Mouse (Mus musculus): ENCODE results near the gene Ptk7. TPM values are rescaled to one million over a fixed set of nuclear protein-coding genes. Genes with fewer than 3 reads are reported as not detected.

The Ptk7 gene
- polyA plus RNA-seq, 1 experiment from 2014 or later = 80.9 TPM

- H3K4me2 ChIP-seq (replicated peaks) = peak overlapping the region; percentile 34
- ATAC-seq (ENCODE audit: low FRiP score) = no peak
- no peaks in the 10 kb centered on the region for H3K27me3 ChIP-seq
- peaks cover 75% of the 10 kb centered on the region for H3K4me1 ChIP-seq
- H3K9me3 ChIP-seq (replicated peaks) = no peaks in the 10 kb centered on the region
- 6% methylated on average over 6 of the region's 6 CpGs for WGBS
- H3K4me3 ChIP-seq = no peak overlapping the region
- H3K9ac ChIP-seq = 0 out of 2 replicates have a peak overlapping the region, but pooled peaks have one; percentile 55
- peak overlapping the region; percentile 87 for H3K27ac ChIP-seq
- H3K36me3 ChIP-seq = no peaks in the 10 kb centered on the region
These were observed 10.9 kb downstream of the Ptk7 start for GRCm38 (mm10) chr17:46618394-46618768.

- Histone ChIP-seq H3K36me3 (no peaks in the 10 kb centered on the region), H3K9me3 (replicated peaks) (no peaks in the 10 kb centered on the region), H3K4me2 (replicated peaks) (peak overlapping the region; percentile 34; the same call in 1 of the 2 replicates), H3K9ac (no peak overlapping the region), H3K4me1 (peaks cover 75% of the 10 kb centered on the region), H3K4me3 (no peak overlapping the region), H3K27me3 (no peaks in the 10 kb centered on the region), H3K27ac (peak overlapping the region; percentile 87; the same call in 1 of the 2 replicates)
- WGBS = 57% methylated on average over 12 of the region's 12 CpGs
- ATAC-seq (ENCODE audit: low FRiP score) = no peak
These were observed 11.5 kb downstream of the Ptk7 start for GRCm38 (mm10) chr17:46617799-46618198.

- H3K27me3 ChIP-seq = no peaks in the 10 kb centered on the region
- H3K4me1 ChIP-seq = peaks cover 50% of the 10 kb centered on the region
- no peak for ATAC-seq (ENCODE audit: low FRiP score)
- no peak overlapping the region for H3K27ac ChIP-seq
- no peak overlapping the region for H3K4me2 ChIP-seq (replicated peaks)
- no peak overlapping the region for H3K4me3 ChIP-seq
- peaks cover 4% of the 10 kb centered on the region; the same call in 1 of the 2 replicates for H3K36me3 ChIP-seq
- H3K9ac ChIP-seq = no peak overlapping the region
- 50% methylated on average over 3 of the region's 3 CpGs for WGBS
- H3K9me3 ChIP-seq (replicated peaks) = no peaks in the 10 kb centered on the region
These were observed 16.1 kb downstream of the Ptk7 start for GRCm38 (mm10) chr17:46613229-46613628.

- Histone ChIP-seq H3K9ac (no peak overlapping the region), H3K4me2 (replicated peaks) (no peak overlapping the region), H3K27ac (peak overlapping the region; percentile 4; the same call in 1 of the 2 replicates), H3K9me3 (replicated peaks) (no peaks in the 10 kb centered on the region), H3K27me3 (no peaks in the 10 kb centered on the region), H3K4me3 (no peak overlapping the region), H3K36me3 (peaks cover 4% of the 10 kb centered on the region; the same call in 1 of the 2 replicates), H3K4me1 (peaks cover 46% of the 10 kb centered on the region)
- no peak for ATAC-seq (ENCODE audit: low FRiP score)
- WGBS = 49% methylated on average over 4 of the region's 4 CpGs
These were observed 16.5 kb downstream of the Ptk7 start for GRCm38 (mm10) chr17:46612820-46613219.

- Histone ChIP-seq H3K4me3 (no peak overlapping the region), H3K27ac (no peak overlapping the region), H3K27me3 (no peaks in the 10 kb centered on the region), H3K4me1 (peaks cover 40% of the 10 kb centered on the region), H3K36me3 (peaks cover 4% of the 10 kb centered on the region; the same call in 1 of the 2 replicates), H3K4me2 (replicated peaks) (no peak overlapping the region), H3K9ac (no peak overlapping the region), H3K9me3 (replicated peaks) (no peaks in the 10 kb centered on the region)
- 64% methylated on average over 2 of the region's 2 CpGs for WGBS
- 0 out of 2 replicates have a peak, but pooled peaks have one; percentile 27 for ATAC-seq (ENCODE audit: low FRiP score)
These were observed 17.1 kb downstream of the Ptk7 start for GRCm38 (mm10) chr17:46612189-46612588.

- no peaks in the 10 kb centered on the region for H3K9me3 ChIP-seq (replicated peaks)
- 94% methylated on average over 6 of the region's 6 CpGs for WGBS
- no peak for ATAC-seq (ENCODE audit: low FRiP score)
- H3K4me2 ChIP-seq (replicated peaks) = no peak overlapping the region
- H3K4me3 ChIP-seq = no peak overlapping the region
- H3K36me3 ChIP-seq = peaks cover 4% of the 10 kb centered on the region; the same call in 1 of the 2 replicates
- no peak overlapping the region for H3K9ac ChIP-seq
- H3K4me1 ChIP-seq = peaks cover 34% of the 10 kb centered on the region
- no peak overlapping the region for H3K27ac ChIP-seq
- no peaks in the 10 kb centered on the region for H3K27me3 ChIP-seq
These were observed 18.0 kb downstream of the Ptk7 start for GRCm38 (mm10) chr17:46611316-46611715.

- WGBS = 56% methylated on average over 15 of the region's 15 CpGs
- Histone ChIP-seq H3K4me1 (peaks cover 44% of the 10 kb centered on the region), H3K27me3 (no peaks in the 10 kb centered on the region), H3K4me3 (no peak overlapping the region), H3K9me3 (replicated peaks) (no peaks in the 10 kb centered on the region), H3K36me3 (peaks cover 4% of the 10 kb centered on the region; the same call in 1 of the 2 replicates), H3K4me2 (replicated peaks) (no peak overlapping the region), H3K9ac (no peak overlapping the region), H3K27ac (peak overlapping the region; percentile 78)
- no peak for ATAC-seq (ENCODE audit: low FRiP score)
These were observed 19.4 kb downstream of the Ptk7 start for GRCm38 (mm10) chr17:46609721-46610514.

- no peak overlapping the region for H3K4me2 ChIP-seq (replicated peaks)
- H3K36me3 ChIP-seq = no peaks in the 10 kb centered on the region; the same call in 1 of the 2 replicates
- no peak overlapping the region for H3K9ac ChIP-seq
- H3K9me3 ChIP-seq (replicated peaks) = no peaks in the 10 kb centered on the region
- H3K27ac ChIP-seq = 0 out of 2 replicates have a peak overlapping the region, but pooled peaks have one; percentile 50
- H3K4me1 ChIP-seq = peaks cover 31% of the 10 kb centered on the region
- 75% methylated on average over 12 of the region's 12 CpGs for WGBS
- no peaks in the 10 kb centered on the region for H3K27me3 ChIP-seq
- H3K4me3 ChIP-seq = no peak overlapping the region
- ATAC-seq (ENCODE audit: low FRiP score) = no peak
These were observed 23.3 kb downstream of the Ptk7 start for GRCm38 (mm10) chr17:46605987-46606386.

GRCm38 (mm10) chr17:46605126-46605525 lies 24.2 kb downstream of the Ptk7 start:
- H3K9ac ChIP-seq = 0 out of 2 replicates have a peak overlapping the region, but pooled peaks have one; percentile 18
- ATAC-seq (ENCODE audit: low FRiP score) = no peak

GRCm38 (mm10) chr17:46603229-46603628 lies 26.1 kb downstream of the Ptk7 start:
- H3K27ac ChIP-seq = no peak overlapping the region; the same call in 1 of the 2 replicates
- no peaks in the 10 kb centered on the region for H3K9me3 ChIP-seq (replicated peaks)
- no peak for ATAC-seq (ENCODE audit: low FRiP score)
- H3K27me3 ChIP-seq = no peaks in the 10 kb centered on the region
- H3K4me2 ChIP-seq (replicated peaks) = no peak overlapping the region
- WGBS = 95% methylated on average over 4 of the region's 4 CpGs
- peaks cover 23% of the 10 kb centered on the region for H3K4me1 ChIP-seq
- H3K9ac ChIP-seq = no peak overlapping the region
- no peak overlapping the region for H3K4me3 ChIP-seq
- H3K36me3 ChIP-seq = no peaks in the 10 kb centered on the region

More at GRCm38 (mm10) chr17:46605126-46605525, 24.2 kb downstream of the Ptk7 start:
- Histone ChIP-seq H3K36me3 (no peaks in the 10 kb centered on the region), H3K4me2 (replicated peaks) (no peak overlapping the region), H3K4me3 (no peak overlapping the region), H3K27me3 (no peaks in the 10 kb centered on the region), H3K9me3 (replicated peaks) (no peaks in the 10 kb centered on the region), H3K4me1 (peaks cover 28% of the 10 kb centered on the region), H3K27ac (peak overlapping the region; percentile 50)
- 41% methylated on average over 5 of the region's 5 CpGs for WGBS

- H3K27ac ChIP-seq = peak overlapping the region; percentile 19; the same call in 1 of the 2 replicates
- H3K27me3 ChIP-seq = no peaks in the 10 kb centered on the region
- no peak overlapping the region for H3K4me3 ChIP-seq
- no peak overlapping the region for H3K9ac ChIP-seq
- H3K36me3 ChIP-seq = 0 out of 2 replicates have a peak, but pooled peaks cover under 1% of the 10 kb centered on the region
- 82% methylated on average over 9 of the region's 9 CpGs for WGBS
- H3K4me2 ChIP-seq (replicated peaks) = no peak overlapping the region
- peaks cover 23% of the 10 kb centered on the region for H3K4me1 ChIP-seq
- no peaks in the 10 kb centered on the region for H3K9me3 ChIP-seq (replicated peaks)
- no peak for ATAC-seq (ENCODE audit: low FRiP score)
These were observed 27.1 kb downstream of the Ptk7 start for GRCm38 (mm10) chr17:46602212-46602611.

- no peak for ATAC-seq (ENCODE audit: low FRiP score)
- Histone ChIP-seq H3K9me3 (replicated peaks) (no peaks in the 10 kb centered on the region), H3K27me3 (no peaks in the 10 kb centered on the region), H3K36me3 (peaks cover 4% of the 10 kb centered on the region; the same call in 1 of the 2 replicates), H3K4me1 (peaks cover 16% of the 10 kb centered on the region), H3K9ac (no peak overlapping the region), H3K27ac (no peak overlapping the region), H3K4me3 (no peak overlapping the region), H3K4me2 (replicated peaks) (no peak overlapping the region)
- WGBS = 98% methylated on average over 2 of the region's 2 CpGs
These were observed 28.7 kb downstream of the Ptk7 start for GRCm38 (mm10) chr17:46600569-46600968.
